Mouse (Mus musculus) lung, postnatal 10 days (tissue): Measurements from ENCODE around the gene Gm13279.
A peak's percentile ranks its signal among the peaks of the same experiment; 100 is the strongest.
"Not testable (repeated sequence)": the region's sequence is repeated elsewhere in the genome, so short reads cannot be mapped to it uniquely, and the experiment has no call there.

Experiments used
- DNase-seq: peaks from one replicate; pipeline ENCODE4 v3.0.0; 2021

Gene Gm13279

GRCm38 (mm10) chr4:88797097-88797496, at the start of gene Gm13279:
TSS of gene Gm13279 (plus strand) at chr4:88797397.
- DNase-seq = not testable (repeated sequence)

- DNase-seq = no peak
Measured at GRCm38 (mm10) chr4:88749926-88750325, 47.3 kb upstream of the Gm13279 start.

- peak; percentile 69 for DNase-seq
Measured at GRCm38 (mm10) chr4:88754818-88755340, 42.3 kb upstream of the Gm13279 start, which contains the start of gene Gm13271. TSS of gene Gm13271 (plus strand) at chr4:88754868.

- DNase-seq = peak; percentile 23
Measured at GRCm38 (mm10) chr4:88756581-88757513, 40.4 kb upstream of the Gm13279 start.

- peak; percentile 91 for DNase-seq
Measured at GRCm38 (mm10) chr4:88757628-88758031, 39.6 kb upstream of the Gm13279 start.

- not testable (repeated sequence) for DNase-seq
Measured at GRCm38 (mm10) chr4:88758751-88759150, 38.4 kb upstream of the Gm13279 start.

- DNase-seq = peak; percentile 75
Measured at GRCm38 (mm10) chr4:88759610-88760268, 37.5 kb upstream of the Gm13279 start, which contains the start of gene Gm13283. TSS of gene Gm13283 (plus strand) at chr4:88760119.

GRCm38 (mm10) chr4:88760431-88760830, 36.8 kb upstream of the Gm13279 start:
- peak; percentile 88 for DNase-seq

- peak; percentile 80 for DNase-seq
Measured at GRCm38 (mm10) chr4:88761776-88762175, 35.4 kb upstream of the Gm13279 start.

- DNase-seq = not testable (repeated sequence)
Measured at GRCm38 (mm10) chr4:88762341-88762740, 34.9 kb upstream of the Gm13279 start.

GRCm38 (mm10) chr4:88763384-88764018, 33.7 kb upstream of the Gm13279 start:
- DNase-seq = peak; percentile 70

- not testable (repeated sequence) for DNase-seq
Measured at GRCm38 (mm10) chr4:88773534-88773933, 23.7 kb upstream of the Gm13279 start, which contains the start of gene Gm13290. TSS of gene Gm13290 (plus strand) at chr4:88773834.

GRCm38 (mm10) chr4:88776622-88777021, 20.6 kb upstream of the Gm13279 start, which contains the start of gene Gm13289:
TSS of gene Gm13289 (plus strand) at chr4:88776922.
- not testable (repeated sequence) for DNase-seq

GRCm38 (mm10) chr4:88779550-88779949, 17.6 kb upstream of the Gm13279 start, which contains the start of gene Gm13272:
TSS of gene Gm13272 (plus strand) at chr4:88779850.
- DNase-seq = not testable (repeated sequence)

- not testable (repeated sequence) for DNase-seq
Measured at GRCm38 (mm10) chr4:88780320-88780719, 16.9 kb upstream of the Gm13279 start.

GRCm38 (mm10) chr4:88781831-88782230, 15.4 kb upstream of the Gm13279 start, which contains the start of gene Ifnz:
TSS of gene Ifnz (plus strand) at chr4:88782131.
- not testable (repeated sequence) for DNase-seq

GRCm38 (mm10) chr4:88782335-88782734, 14.9 kb upstream of the Gm13279 start:
- peak; percentile 32 for DNase-seq

GRCm38 (mm10) chr4:88785409-88785808, 11.8 kb upstream of the Gm13279 start, which contains the start of gene Gm13276:
TSS of gene Gm13276 (plus strand) at chr4:88785709.
- not testable (repeated sequence) for DNase-seq

GRCm38 (mm10) chr4:88788402-88788801, 8.8 kb upstream of the Gm13279 start, which contains the start of gene Gm13277:
TSS of gene Gm13277 (plus strand) at chr4:88788632.
- DNase-seq = peak; percentile 83

- DNase-seq = not testable (repeated sequence)
Measured at GRCm38 (mm10) chr4:88791250-88791649, 5.9 kb upstream of the Gm13279 start, which contains the start of gene Gm13278. TSS of gene Gm13278 (plus strand) at chr4:88791550.

- peak; percentile 72 for DNase-seq
Measured at GRCm38 (mm10) chr4:88793936-88794675, 3.1 kb upstream of the Gm13279 start, which contains the start of gene Gm13275. TSS of gene Gm13275 (plus strand) at chr4:88794487.
